Mouse (Mus musculus) bone marrow macrophage, adult 2 months (primary cell): ENCODE results near the gene Gm10322. TPM values are rescaled to one million over a fixed set of nuclear protein-coding genes. Genes with fewer than 3 reads are reported as not detected.
A peak's percentile ranks its signal among the peaks of the same experiment; 100 is the strongest.

Source experiments
- H3K27ac ChIP-seq: 2 replicates; pipeline ENCODE4 v1.5.1; 2012; ENCODE audit warnings: low read depth, low read length; ENCODE audit not compliant: insufficient read depth
- H3K4me1 ChIP-seq: 2 replicates; pipeline ENCODE4 v1.6.1; 2012; ENCODE audit warnings: low read length; ENCODE audit not compliant: control insufficient read depth, insufficient read depth
- H3K4me3 ChIP-seq: 2 replicates; pipeline ENCODE4 v1.5.1; 2012; ENCODE audit warnings: mild to moderate bottlenecking, low read length, moderate library complexity; ENCODE audit not compliant: insufficient read depth
- CTCF ChIP-seq: IDR thresholded peaks from 2 replicates; pipeline ENCODE4 v1.5.1; 2012; ENCODE audit warnings: low read depth, mild to moderate bottlenecking, low read length, moderate library complexity
- POLR2A ChIP-seq: IDR thresholded peaks from 2 replicates; pipeline ENCODE4 v1.6.1; 2012; ENCODE audit warnings: mild to moderate bottlenecking, low read depth, low read length, borderline replicate concordance
- polyA plus RNA-seq: library from polyadenylated mRNA; stranded (reverse); fragments of >200 nt; gene quantifications from 2 replicates; pipeline ENCODE4 v1.2.4, GENCODE M21; 2012; ENCODE audit not compliant: missing spikeins, insufficient read depth, insufficient read length

The Gm10322 gene
- polyA plus RNA-seq, 1 experiment, result not detected

GRCm38 (mm10) chr10:59579645-59580044 is 36.2 kb upstream of the Gm10322 start:
- Histone ChIP-seq H3K27ac (peak overlapping the region; percentile 50; the same call in 1 of the 2 replicates), H3K4me1 (peaks cover 21% of the 10 kb centered on the region), H3K4me3 (no peak overlapping the region)
- TF ChIP-seq CTCF (no peak), POLR2A (no peak)

DNA sequence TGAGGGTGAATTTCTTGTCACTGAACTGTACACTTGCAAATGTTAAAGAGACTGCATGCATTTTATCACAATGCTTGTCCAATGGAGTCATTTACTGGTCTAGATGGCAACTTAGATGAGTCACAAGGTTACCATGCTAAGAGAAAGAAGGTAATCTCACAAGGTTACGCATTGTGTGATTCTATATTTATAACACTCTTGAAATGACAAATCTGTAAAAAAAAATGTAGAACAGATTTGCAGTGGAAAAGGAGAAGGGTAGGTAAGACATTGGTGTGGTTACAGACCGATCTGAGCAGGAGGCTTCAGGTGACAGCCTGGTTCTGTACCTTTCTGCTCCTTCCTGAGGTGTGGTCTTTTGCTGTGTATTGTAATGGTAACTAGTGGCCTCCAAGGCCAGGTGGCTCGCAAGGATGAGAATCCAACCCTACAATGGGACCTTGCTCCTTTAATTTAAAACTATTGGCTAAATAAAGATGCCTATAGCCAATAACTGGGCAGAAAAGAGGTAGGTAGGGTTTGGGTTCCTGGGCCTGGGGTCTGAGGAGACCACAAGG is 35.2 kb upstream of the Gm10322 start:
- Histone ChIP-seq H3K27ac (no peak overlapping the region), H3K4me3 (no peak overlapping the region), H3K4me1 (peaks cover 24% of the 10 kb centered on the region)
- TF ChIP-seq CTCF, result no peak
- TF ChIP-seq POLR2A, result no peak

DNA sequence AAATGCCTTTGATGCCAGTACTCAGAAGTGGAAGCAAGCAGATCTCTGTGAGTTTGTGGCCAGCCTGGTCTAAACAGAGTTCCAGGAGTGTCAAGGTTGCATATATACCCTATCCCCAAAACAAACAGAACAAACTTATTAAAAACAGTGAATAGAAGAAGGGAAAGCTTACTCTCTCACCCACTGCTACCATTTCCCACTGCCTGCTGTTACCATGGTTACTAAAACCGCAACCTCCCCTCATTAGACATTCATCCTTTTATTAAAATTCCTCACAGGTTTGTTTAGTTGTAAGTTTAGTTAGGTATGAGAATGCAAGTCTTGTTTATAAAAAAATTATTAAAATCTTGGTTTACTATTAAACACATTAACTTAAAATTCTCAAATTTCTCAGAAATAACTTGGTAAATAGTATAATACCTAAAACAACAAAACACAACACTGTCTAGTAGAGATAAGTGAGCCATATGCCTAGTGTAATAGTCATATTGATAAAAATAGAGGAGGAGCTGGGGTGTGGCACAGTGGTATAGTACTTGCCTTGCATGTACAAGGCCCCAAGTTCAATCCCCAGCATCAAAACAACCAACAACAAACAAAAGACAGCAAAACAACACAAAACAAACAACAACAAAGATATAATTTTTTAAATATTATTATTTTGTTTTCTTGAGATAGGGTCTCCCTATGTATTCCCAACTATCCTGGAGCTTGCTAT is 33.9 kb upstream of the Gm10322 start:
- no peak overlapping the region for H3K4me3 ChIP-seq
- H3K4me1 ChIP-seq, result peaks cover 22% of the 10 kb centered on the region
- TF ChIP-seq POLR2A (no peak), CTCF (no peak)
- H3K27ac ChIP-seq, result no peak overlapping the region

DNA sequence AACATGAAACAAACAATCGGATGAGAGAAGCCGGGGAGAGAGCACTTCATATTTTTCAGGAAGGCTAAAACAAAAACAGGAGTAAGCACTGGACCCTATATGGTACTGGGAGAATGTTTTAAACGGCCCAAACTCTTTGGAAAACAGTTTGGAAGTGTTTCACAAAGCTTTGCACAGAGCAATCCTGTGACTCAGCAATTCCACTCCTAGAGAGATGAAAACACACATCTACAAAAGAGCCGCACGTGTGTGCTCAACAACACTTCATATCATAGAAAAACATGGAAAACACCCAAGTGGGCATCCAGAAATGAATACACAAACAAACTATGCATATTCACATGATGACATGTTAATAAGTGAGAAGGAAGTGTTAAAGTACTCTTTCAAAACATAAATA is 30.2 kb upstream of the Gm10322 start:
- Histone ChIP-seq H3K27ac (no peak overlapping the region), H3K4me1 (peaks cover 18% of the 10 kb centered on the region), H3K4me3 (no peak overlapping the region)
- TF ChIP-seq POLR2A (no peak), CTCF (no peak)

DNA sequence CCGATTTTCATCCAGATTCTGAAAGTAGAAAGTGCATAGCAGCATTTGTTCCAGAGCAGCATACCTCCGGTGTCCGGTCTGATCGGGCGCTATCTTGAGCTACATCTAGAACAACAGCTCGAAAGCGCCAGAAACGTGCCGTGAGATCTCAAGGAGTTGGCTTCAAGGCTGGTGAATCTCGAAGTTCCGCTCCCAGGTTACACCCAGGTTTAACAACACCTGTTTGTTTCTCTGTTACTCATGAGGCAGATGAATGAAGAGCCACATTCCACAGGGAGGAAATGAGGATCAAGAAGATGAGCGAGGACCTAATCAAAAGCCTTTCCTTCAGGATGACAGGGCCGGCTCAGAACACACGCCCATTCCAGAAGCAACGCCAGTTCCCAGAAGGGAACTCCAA is 29.0 kb upstream of the Gm10322 start:
- no peak overlapping the region for H3K4me3 ChIP-seq
- TF ChIP-seq POLR2A (no peak), CTCF (no peak)
- H3K4me1 ChIP-seq, result peaks cover 14% of the 10 kb centered on the region
- no peak overlapping the region for H3K27ac ChIP-seq

- peaks cover 14% of the 10 kb centered on the region for H3K4me1 ChIP-seq
- H3K4me3 ChIP-seq, result no peak overlapping the region
- H3K27ac ChIP-seq, result no peak overlapping the region
- no peak for TF ChIP-seq POLR2A
- no peak for TF ChIP-seq CTCF
Measured at GRCm38 (mm10) chr10:59588135-59588534, 27.7 kb upstream of the Gm10322 start.

DNA sequence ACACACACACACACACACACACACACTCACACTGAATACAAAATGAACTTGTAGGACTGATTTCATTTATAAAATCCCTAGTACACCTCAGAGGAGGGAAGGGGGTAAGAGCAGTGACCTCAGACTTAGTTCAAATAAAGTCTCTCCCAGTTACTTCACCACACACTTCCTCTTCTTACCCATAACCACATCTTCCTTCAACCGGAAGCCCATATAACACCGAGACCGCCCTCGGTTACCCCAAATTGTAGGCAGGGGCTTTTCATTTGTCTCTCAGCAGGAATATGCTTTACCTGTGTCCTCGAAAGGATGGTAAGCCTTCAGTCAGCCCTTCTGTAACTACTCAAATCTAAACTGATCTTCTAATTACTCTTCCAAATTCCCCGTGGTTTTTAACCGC is 26.4 kb upstream of the Gm10322 start:
- Histone ChIP-seq H3K4me1 (peaks cover 23% of the 10 kb centered on the region), H3K4me3 (peak overlapping the region; percentile 66), H3K27ac (peak overlapping the region; percentile 62)
- TF ChIP-seq POLR2A (no peak), CTCF (no peak)

DNA sequence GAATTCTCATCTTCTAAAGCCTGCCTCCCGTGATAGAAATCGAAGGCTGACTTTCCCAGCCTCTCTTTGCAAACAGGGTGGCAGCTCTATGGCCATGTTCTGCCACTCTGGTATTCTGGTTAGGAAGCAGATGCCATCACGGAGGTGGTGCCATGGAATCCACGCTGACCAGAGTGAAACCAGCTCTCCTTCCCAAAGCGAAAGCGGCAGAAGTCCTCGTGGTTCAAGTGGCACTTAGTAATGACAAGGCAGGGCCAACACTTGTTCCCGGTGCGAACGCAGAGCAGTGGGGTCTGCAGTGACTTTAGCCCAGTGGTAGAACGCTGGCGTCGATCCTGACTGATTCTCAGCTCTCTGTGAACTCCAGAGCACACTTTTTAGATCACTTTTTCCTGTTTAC is 26.0 kb upstream of the Gm10322 start:
- no peak for TF ChIP-seq POLR2A
- TF ChIP-seq CTCF, result no peak
- peak overlapping the region; percentile 62 for H3K27ac ChIP-seq

DNA sequence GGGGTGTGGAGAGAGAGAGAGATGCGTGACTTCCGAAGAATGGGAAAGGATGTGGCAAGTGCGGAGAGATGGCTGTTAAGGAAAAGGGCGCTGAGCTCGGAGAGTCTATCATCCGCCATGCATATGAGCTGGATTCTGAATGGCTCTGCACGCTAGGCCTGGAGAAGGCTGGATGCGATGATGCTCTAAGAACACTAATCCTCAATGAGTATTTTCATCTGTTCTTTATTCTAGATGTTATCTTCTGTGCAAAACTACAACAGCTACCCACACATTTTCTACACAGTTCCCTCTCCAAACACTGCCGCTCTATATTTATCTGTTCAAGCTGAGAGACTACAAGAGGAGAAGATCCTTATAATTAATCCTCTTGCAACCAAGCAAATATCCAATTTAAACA is 25.3 kb upstream of the Gm10322 start:
- no peak overlapping the region for H3K27ac ChIP-seq
- TF ChIP-seq CTCF (no peak), POLR2A (no peak)
- H3K4me3 ChIP-seq, result no peak overlapping the region; the same call in 1 of the 2 replicates
- H3K4me1 ChIP-seq, result peaks cover 22% of the 10 kb centered on the region

More for the DNA sequence above, 26.0 kb upstream of the Gm10322 start:
- peak overlapping the region; percentile 66 for H3K4me3 ChIP-seq
- H3K4me1 ChIP-seq, result peaks cover 23% of the 10 kb centered on the region

- peaks cover 18% of the 10 kb centered on the region for H3K4me1 ChIP-seq
- no peak overlapping the region for H3K4me3 ChIP-seq
- TF ChIP-seq POLR2A (no peak), CTCF (no peak)
- peak overlapping the region; percentile 22; the same call in 1 of the 2 replicates for H3K27ac ChIP-seq
Measured at GRCm38 (mm10) chr10:59593826-59594570, 21.9 kb upstream of the Gm10322 start.
